Mouse (Mus musculus): ENCODE data around the gene Notch2. TPM values are rescaled to one million over a fixed set of nuclear protein-coding genes. Genes with fewer than 3 reads are reported as not detected.
A peak's percentile ranks its signal among the peaks of the same experiment; 100 is the strongest.

Gene Notch2
- polyA plus RNA-seq, 1 experiment from 2014 or later, result 42.7 TPM

GRCm38 (mm10) chr3:98098676-98099075 is 85.3 kb downstream of the Notch2 start:
- no peak overlapping the region for H3K4me2 ChIP-seq (replicated peaks; ENCODE audit: low read depth, low read length)
- H3K27ac ChIP-seq (ENCODE audit: low read depth, low read length), result no peak overlapping the region; the same call in 1 of the 2 replicates
- 86% methylated on average over 5 of the region's 5 CpGs for WGBS
- no peaks in the 10 kb centered on the region for H3K27me3 ChIP-seq (ENCODE audit: control insufficient read depth, insufficient read depth, low read length)
- peaks cover 11% of the 10 kb centered on the region; the same call in 1 of the 2 replicates for H3K4me1 ChIP-seq (ENCODE audit: control insufficient read depth, insufficient read depth, low read length)
- ATAC-seq (ENCODE audit: low FRiP score, low TSS enrichment), result no peak
- H3K36me3 ChIP-seq (ENCODE audit: control insufficient read depth, insufficient read depth, low read length), result peaks cover 64% of the 10 kb centered on the region
- H3K9me3 ChIP-seq (ENCODE audit: control insufficient read depth, low read length), result peaks cover 10% of the 10 kb centered on the region; the same call in 1 of the 2 replicates
- H3K4me3 ChIP-seq (ENCODE audit: low read length), result no peak overlapping the region
- H3K9ac ChIP-seq (ENCODE audit: low read depth, low read length), result no peak overlapping the region

- H3K9ac ChIP-seq (ENCODE audit: low read depth, low read length), result no peak overlapping the region
- H3K4me3 ChIP-seq (ENCODE audit: low read length), result no peak overlapping the region
- no peak for ATAC-seq (ENCODE audit: low FRiP score, low TSS enrichment)
- no peak overlapping the region for H3K27ac ChIP-seq (ENCODE audit: low read depth, low read length)
- H3K27me3 ChIP-seq (ENCODE audit: control insufficient read depth, insufficient read depth, low read length), result no peaks in the 10 kb centered on the region
- H3K4me2 ChIP-seq (replicated peaks; ENCODE audit: low read depth, low read length), result no peak overlapping the region
- WGBS, result 87% methylated on average over 10 of the region's 10 CpGs
- peaks cover 10% of the 10 kb centered on the region; the same call in 1 of the 2 replicates for H3K9me3 ChIP-seq (ENCODE audit: control insufficient read depth, low read length)
- H3K36me3 ChIP-seq (ENCODE audit: control insufficient read depth, insufficient read depth, low read length), result peaks cover 70% of the 10 kb centered on the region
- H3K4me1 ChIP-seq (ENCODE audit: control insufficient read depth, insufficient read depth, low read length), result peaks cover 7% of the 10 kb centered on the region; the same call in 1 of the 2 replicates
Measured at GRCm38 (mm10) chr3:98099287-98099686, 86.0 kb downstream of the Notch2 start.

DNA sequence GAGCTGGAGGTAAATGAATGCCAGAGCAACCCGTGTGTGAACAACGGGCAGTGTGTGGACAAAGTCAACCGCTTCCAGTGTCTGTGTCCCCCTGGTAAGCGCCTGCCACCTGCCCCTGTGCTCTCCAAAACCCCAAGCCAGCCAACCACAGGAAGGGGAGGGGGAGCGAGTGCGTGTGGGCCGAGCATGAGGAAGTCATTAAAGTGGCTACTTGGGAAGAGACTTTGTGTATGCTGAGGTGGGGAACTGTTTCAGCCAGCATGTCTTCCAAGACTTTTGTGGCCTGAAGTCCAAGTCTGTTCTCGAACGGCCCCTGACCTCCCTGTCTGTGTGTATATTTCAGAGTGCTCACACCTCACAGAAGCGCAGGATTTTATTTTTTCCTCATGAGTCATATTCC is 88.2 kb downstream of the Notch2 start:
- no peak overlapping the region for H3K27ac ChIP-seq (ENCODE audit: low read depth, low read length)
- 69% methylated on average over 10 of the region's 10 CpGs for WGBS
- ATAC-seq (ENCODE audit: low FRiP score, low TSS enrichment), result no peak

DNA sequence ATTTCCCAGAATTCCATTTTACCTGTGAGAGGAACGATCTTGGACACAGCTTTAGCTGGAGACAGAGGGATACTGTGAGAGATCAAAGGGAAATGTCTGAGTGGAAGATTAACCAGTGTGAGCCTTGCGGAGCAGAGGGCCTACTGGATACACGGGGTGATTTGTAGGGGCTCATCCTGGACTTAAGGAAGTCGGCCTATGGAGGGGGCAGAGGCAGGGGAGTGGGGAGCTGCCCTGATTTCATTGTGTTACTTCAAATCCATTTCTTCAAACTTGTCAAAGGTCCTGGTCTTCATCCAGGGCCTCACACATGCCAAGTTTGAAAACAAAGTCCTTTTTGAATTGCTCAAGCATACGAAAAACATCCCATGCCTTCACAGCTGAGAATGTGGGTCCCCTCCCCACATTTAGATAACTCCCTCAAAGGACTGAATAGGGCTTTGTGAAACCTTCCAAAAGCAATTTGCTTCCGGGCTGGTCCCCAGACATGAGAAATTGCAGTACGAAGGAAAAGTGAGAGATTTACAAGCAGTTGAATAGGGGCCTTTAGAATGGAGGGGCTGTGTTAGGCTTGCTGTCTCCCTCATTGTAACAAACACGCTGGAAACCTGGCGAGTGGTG is 91.6 kb downstream of the Notch2 start:
- H3K27me3 ChIP-seq (ENCODE audit: control insufficient read depth, insufficient read depth, low read length), result no peaks in the 10 kb centered on the region
- ATAC-seq (ENCODE audit: low FRiP score, low TSS enrichment), result peak; percentile 47; the same call in 1 of the 2 replicates
- WGBS, result 60% methylated on average over 9 of the region's 9 CpGs
- peaks cover 10% of the 10 kb centered on the region; the same call in 1 of the 2 replicates for H3K9me3 ChIP-seq (ENCODE audit: control insufficient read depth, low read length)
- H3K36me3 ChIP-seq (ENCODE audit: control insufficient read depth, insufficient read depth, low read length), result peaks cover 81% of the 10 kb centered on the region
- H3K4me3 ChIP-seq (ENCODE audit: low read length), result no peak overlapping the region
- H3K27ac ChIP-seq (ENCODE audit: low read depth, low read length), result peak overlapping the region; percentile 13; the same call in 1 of the 2 replicates
- no peak overlapping the region for H3K9ac ChIP-seq (ENCODE audit: low read depth, low read length)
- no peak overlapping the region for H3K4me2 ChIP-seq (replicated peaks; ENCODE audit: low read depth, low read length)
- H3K4me1 ChIP-seq (ENCODE audit: control insufficient read depth, insufficient read depth, low read length), result peaks cover 6% of the 10 kb centered on the region; the same call in 1 of the 2 replicates

More for the DNA sequence above, 88.2 kb downstream of the Notch2 start:
- Histone ChIP-seq H3K4me1 (ENCODE audit: control insufficient read depth, insufficient read depth, low read length) (peaks cover 6% of the 10 kb centered on the region; the same call in 1 of the 2 replicates), H3K9ac (ENCODE audit: low read depth, low read length) (no peak overlapping the region), H3K4me2 (replicated peaks; ENCODE audit: low read depth, low read length) (no peak overlapping the region), H3K27me3 (ENCODE audit: control insufficient read depth, insufficient read depth, low read length) (no peaks in the 10 kb centered on the region), H3K4me3 (ENCODE audit: low read length) (no peak overlapping the region), H3K9me3 (ENCODE audit: control insufficient read depth, low read length) (peaks cover 10% of the 10 kb centered on the region; the same call in 1 of the 2 replicates), H3K36me3 (ENCODE audit: control insufficient read depth, insufficient read depth, low read length) (peaks cover 86% of the 10 kb centered on the region)

DNA sequence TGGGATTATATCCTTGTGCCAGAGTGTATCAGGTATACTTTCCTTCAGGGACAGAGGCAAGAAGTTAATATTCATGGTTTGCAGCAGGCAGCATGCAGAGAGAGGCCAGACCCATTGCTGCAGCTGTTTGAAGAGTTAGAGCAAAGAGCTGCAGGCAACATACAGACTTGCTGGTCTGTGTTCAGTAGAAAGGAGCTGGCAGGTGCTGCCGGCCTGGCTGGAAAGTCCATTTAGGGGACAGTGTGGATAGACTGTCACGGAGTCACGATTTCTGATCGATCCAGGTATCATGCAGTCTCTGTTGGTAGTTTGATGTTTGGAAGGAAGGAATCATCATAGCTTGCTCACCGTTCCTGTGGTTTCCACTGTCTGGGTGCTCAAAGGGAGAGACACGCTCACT is 92.2 kb downstream of the Notch2 start:
- Histone ChIP-seq H3K36me3 (ENCODE audit: control insufficient read depth, insufficient read depth, low read length) (peaks cover 79% of the 10 kb centered on the region), H3K4me3 (ENCODE audit: low read length) (no peak overlapping the region), H3K9ac (ENCODE audit: low read depth, low read length) (no peak overlapping the region), H3K27ac (ENCODE audit: low read depth, low read length) (peak overlapping the region; percentile 12; the same call in 1 of the 2 replicates), H3K4me2 (replicated peaks; ENCODE audit: low read depth, low read length) (no peak overlapping the region), H3K4me1 (ENCODE audit: control insufficient read depth, insufficient read depth, low read length) (peaks cover 6% of the 10 kb centered on the region; the same call in 1 of the 2 replicates), H3K9me3 (ENCODE audit: control insufficient read depth, low read length) (peaks cover 10% of the 10 kb centered on the region; the same call in 1 of the 2 replicates), H3K27me3 (ENCODE audit: control insufficient read depth, insufficient read depth, low read length) (no peaks in the 10 kb centered on the region)
- WGBS, result 86% methylated on average over 6 of the region's 6 CpGs
- no peak for ATAC-seq (ENCODE audit: low FRiP score, low TSS enrichment)

- Histone ChIP-seq H3K9me3 (ENCODE audit: control insufficient read depth, low read length) (peaks cover 10% of the 10 kb centered on the region; the same call in 1 of the 2 replicates), H3K9ac (ENCODE audit: low read depth, low read length) (no peak overlapping the region), H3K36me3 (ENCODE audit: control insufficient read depth, insufficient read depth, low read length) (peaks cover 78% of the 10 kb centered on the region), H3K4me3 (ENCODE audit: low read length) (no peak overlapping the region), H3K4me1 (ENCODE audit: control insufficient read depth, insufficient read depth, low read length) (peaks cover 6% of the 10 kb centered on the region; the same call in 1 of the 2 replicates), H3K27ac (ENCODE audit: low read depth, low read length) (no peak overlapping the region), H3K27me3 (ENCODE audit: control insufficient read depth, insufficient read depth, low read length) (no peaks in the 10 kb centered on the region), H3K4me2 (replicated peaks; ENCODE audit: low read depth, low read length) (no peak overlapping the region)
- 60% methylated on average over 4 of the region's 4 CpGs for WGBS
- no peak for ATAC-seq (ENCODE audit: low FRiP score, low TSS enrichment)
Measured at GRCm38 (mm10) chr3:98106115-98106514, 92.8 kb downstream of the Notch2 start.

DNA sequence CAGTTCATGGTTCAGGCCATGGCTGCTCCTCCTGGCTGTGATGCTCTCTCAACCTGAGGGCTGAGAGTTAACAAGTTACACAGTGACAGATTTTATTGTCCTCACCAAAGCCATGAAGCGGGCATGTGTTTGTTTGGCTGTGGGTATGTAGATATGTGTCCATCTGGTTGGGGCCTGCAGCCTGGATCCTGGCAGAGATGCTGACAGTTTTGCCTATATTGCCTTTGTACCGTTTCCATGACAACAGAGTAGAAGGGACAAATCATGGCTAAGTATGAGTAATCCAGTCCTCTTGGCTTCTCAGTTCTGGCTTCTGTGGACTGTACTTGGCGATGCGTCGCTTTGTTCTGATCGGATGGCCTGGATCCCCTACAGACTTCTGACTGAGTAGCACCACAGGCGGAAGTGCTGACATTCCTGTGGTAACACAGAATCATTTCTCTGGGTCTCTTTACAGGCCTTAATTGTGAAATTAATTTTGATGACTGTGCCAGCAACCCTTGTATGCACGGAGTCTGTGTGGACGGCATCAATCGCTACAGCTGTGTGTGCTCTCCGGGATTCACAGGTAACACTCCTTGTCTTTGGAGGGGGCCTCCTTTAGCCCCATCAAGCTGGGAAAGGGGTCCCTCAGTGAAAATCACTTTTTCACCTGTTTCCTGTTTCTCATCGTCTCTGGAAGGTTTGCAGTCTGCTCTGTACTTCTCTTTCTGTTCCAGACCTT is 93.4 kb downstream of the Notch2 start:
- ATAC-seq (ENCODE audit: low FRiP score, low TSS enrichment), result no peak
- Histone ChIP-seq H3K4me3 (ENCODE audit: low read length) (no peak overlapping the region), H3K36me3 (ENCODE audit: control insufficient read depth, insufficient read depth, low read length) (peaks cover 78% of the 10 kb centered on the region), H3K27ac (ENCODE audit: low read depth, low read length) (no peak overlapping the region), H3K4me1 (ENCODE audit: control insufficient read depth, insufficient read depth, low read length) (peaks cover 6% of the 10 kb centered on the region; the same call in 1 of the 2 replicates), H3K9me3 (ENCODE audit: control insufficient read depth, low read length) (peaks cover 10% of the 10 kb centered on the region; the same call in 1 of the 2 replicates), H3K27me3 (ENCODE audit: control insufficient read depth, insufficient read depth, low read length) (no peaks in the 10 kb centered on the region), H3K4me2 (replicated peaks; ENCODE audit: low read depth, low read length) (no peak overlapping the region), H3K9ac (ENCODE audit: low read depth, low read length) (no peak overlapping the region)
- 90% methylated on average over 12 of the region's 12 CpGs for WGBS

- no peak overlapping the region for H3K27ac ChIP-seq (ENCODE audit: low read depth, low read length)
- peaks cover 78% of the 10 kb centered on the region for H3K36me3 ChIP-seq (ENCODE audit: control insufficient read depth, insufficient read depth, low read length)
- no peak overlapping the region for H3K4me2 ChIP-seq (replicated peaks; ENCODE audit: low read depth, low read length)
- no peak overlapping the region for H3K4me3 ChIP-seq (ENCODE audit: low read length)
- H3K27me3 ChIP-seq (ENCODE audit: control insufficient read depth, insufficient read depth, low read length), result no peaks in the 10 kb centered on the region
- no peaks in the 10 kb centered on the region for H3K9me3 ChIP-seq (ENCODE audit: control insufficient read depth, low read length)
- ATAC-seq (ENCODE audit: low FRiP score, low TSS enrichment), result no peak
- peaks cover 6% of the 10 kb centered on the region; the same call in 1 of the 2 replicates for H3K4me1 ChIP-seq (ENCODE audit: control insufficient read depth, insufficient read depth, low read length)
- H3K9ac ChIP-seq (ENCODE audit: low read depth, low read length), result no peak overlapping the region
- 60% methylated on average over 4 of the region's 4 CpGs for WGBS
Measured at GRCm38 (mm10) chr3:98108416-98108815, 95.1 kb downstream of the Notch2 start.

GRCm38 (mm10) chr3:98108866-98109265 is 95.5 kb downstream of the Notch2 start:
- Histone ChIP-seq H3K36me3 (ENCODE audit: control insufficient read depth, insufficient read depth, low read length) (peaks cover 78% of the 10 kb centered on the region), H3K4me1 (ENCODE audit: control insufficient read depth, insufficient read depth, low read length) (peaks cover 6% of the 10 kb centered on the region; the same call in 1 of the 2 replicates), H3K9ac (ENCODE audit: low read depth, low read length) (no peak overlapping the region), H3K9me3 (ENCODE audit: control insufficient read depth, low read length) (no peaks in the 10 kb centered on the region), H3K27me3 (ENCODE audit: control insufficient read depth, insufficient read depth, low read length) (no peaks in the 10 kb centered on the region), H3K27ac (ENCODE audit: low read depth, low read length) (no peak overlapping the region), H3K4me3 (ENCODE audit: low read length) (no peak overlapping the region), H3K4me2 (replicated peaks; ENCODE audit: low read depth, low read length) (no peak overlapping the region)
- ATAC-seq (ENCODE audit: low FRiP score, low TSS enrichment), result no peak
- WGBS, result 89% methylated on average over 3 of the region's 3 CpGs

Measured in kidney, embryonic 14.5 days (tissue).